Mouse (Mus musculus) megakaryocyte, embryonic 14.5 days (primary cell): ENCODE measurements at regions not wholly inside any gene's neighbourhood (a gene's known extent, or its start where the extent isn't known, plus 50 kb on each side); places are given as distances from the start of the nearest gene placed in this dataset.

Experiments
- FLI1 ChIP-seq: IDR thresholded peaks from 2 replicates; pipeline ENCODE4 v1.6.1; 2012; ENCODE audit warnings: low read length, inconsistent platforms, mixed read lengths
- GATA1 ChIP-seq: IDR thresholded peaks from 3 replicates; pipeline ENCODE4 v1.6.1; 2012; ENCODE audit warnings: mixed read lengths, low read length, inconsistent platforms, borderline replicate concordance

DNA sequence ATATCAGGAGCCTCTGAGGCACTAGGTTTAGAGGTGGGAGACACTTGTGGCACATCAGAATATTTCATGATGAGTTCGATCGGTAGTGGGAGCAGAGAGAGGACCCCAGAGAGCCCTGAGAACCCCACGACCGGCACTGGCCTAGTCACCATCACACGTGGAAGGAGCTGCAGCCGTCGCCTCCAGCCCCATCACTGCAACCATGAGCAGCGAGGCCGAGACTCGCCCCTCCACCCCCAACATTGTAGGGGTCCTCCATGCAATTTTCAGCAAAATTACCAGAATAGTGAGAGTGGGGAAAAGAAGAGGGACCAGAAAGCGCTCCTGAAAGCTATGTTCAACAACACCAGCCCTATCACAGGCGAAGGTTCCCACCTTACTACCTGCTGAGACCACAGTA, 297.0 kb downstream of the Edem1 start:
- TF ChIP-seq GATA1 = no peak
- TF ChIP-seq FLI1 = no peak
